Mouse (Mus musculus) spleen, postnatal 10 days (tissue): ENCODE results near the gene Gm7138.
"Not testable (repeated sequence)": the region's sequence is repeated elsewhere in the genome, so short reads cannot be mapped to it uniquely, and the experiment has no call there.

ENCODE experiments used
- DNase-seq, 2 experiments: peaks; one replicate each; pipeline ENCODE4 v3.0.0; 2021 to 2022; ENCODE audit warnings: low spot score in 2 of 2

Gene Gm7138

GRCm38 (mm10) chr10:77750686-77751085 lies 26.1 kb downstream of the Gm7138 start:
- not testable (repeated sequence) for DNase-seq

- DNase-seq: not testable (repeated sequence)
These were observed 34.6 kb downstream of the Gm7138 start, which contains the start of gene Gm18596 for GRCm38 (mm10) chr10:77741924-77742688. Gm18596 (minus strand) TSS chr10:77742638.

- no peak for DNase-seq
These were observed 37.8 kb downstream of the Gm7138 start for GRCm38 (mm10) chr10:77738929-77739328.

GRCm38 (mm10) chr10:77735928-77736327 lies 40.8 kb downstream of the Gm7138 start:
- no peak for DNase-seq

GRCm38 (mm10) chr10:77729241-77729640 lies 47.5 kb downstream of the Gm7138 start:
- DNase-seq: peak in 1 of 2 experiments; percentile 38

GRCm38 (mm10) chr10:77728280-77728679 lies 48.5 kb downstream of the Gm7138 start:
- no peak for DNase-seq
